Mouse (Mus musculus) Patski (cell line): ENCODE measurements around the gene Mrps12. TPM values are rescaled to one million over a fixed set of nuclear protein-coding genes. Genes with fewer than 3 reads are reported as not detected.

ENCODE experiments used
- ATAC-seq: fragments of 100-300 bp; one replicate; pipeline ENCODE4 v1.8.0; 2021
- CTCF ChIA-PET: fragments of 350-600 bp; sonication (Branson Sonifier 250); formaldehyde crosslinking; loops from one replicate; lab custom pipeline; 2022; ENCODE audit warnings: inconsistent platforms; lab: Charles Lee
- POLR2A ChIA-PET: fragments of 350-600 bp; sonication (Branson Sonifier 250); formaldehyde crosslinking; loops from one replicate; lab custom pipeline; 2022; ENCODE audit warnings: antibody characterized with exemption, inconsistent platforms; lab: Charles Lee
- DNase-seq: peaks from one replicate; pipeline ENCODE4 v3.0.0-alpha.2; 2011; ENCODE audit warnings: low read depth, low spot score
- H3K27me3 ChIP-seq: fragments of 371-371 bp; one replicate; pipeline ENCODE4 v1.5.1; 2021
- CTCF ChIP-seq: fragments of 100-300 bp; IDR thresholded peaks from one replicate; pipeline ENCODE4 v1.5.1; 2021
- in situ Hi-C: fragments of 300-500 bp; cut with MboI; formaldehyde crosslinking; loops from 3 replicates; pipeline ENCODE4 v1.11.1; 2018; ENCODE audit warnings: low pct_unique_long_range_greater_than_20kb, mixed read lengths
- polyA plus RNA-seq: library from polyadenylated mRNA; unstranded; gene quantifications from one replicate; pipeline ENCODE4 v1.2.3, GENCODE M21; 2021

Mrps12 gene
- polyA plus RNA-seq, 1 experiment from 2014 or later: 65.8 TPM

DNA sequence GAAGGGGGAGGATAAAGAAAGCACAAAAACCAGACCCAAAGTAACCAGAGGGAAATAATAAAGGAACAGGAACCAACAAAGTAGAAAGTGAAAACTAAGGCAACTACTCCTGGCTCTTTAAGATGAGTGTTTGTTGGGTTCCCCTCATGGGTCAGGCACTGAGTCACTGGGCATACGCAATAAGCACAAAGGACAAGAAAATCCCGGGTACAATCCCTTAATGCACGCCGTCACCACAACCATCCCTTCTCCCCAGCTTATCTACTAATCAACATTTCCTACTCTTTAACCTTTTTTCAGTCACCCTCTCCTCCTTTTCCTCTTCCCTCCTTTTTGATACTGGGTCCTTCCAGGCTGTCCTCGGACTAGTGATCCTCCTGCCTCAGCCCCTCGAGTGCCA lies 23.6 kb upstream of the Mrps12 start:
- in situ Hi-C loops: no loop called here
- no peaks in the 10 kb centered on the region for H3K27me3 ChIP-seq
- ATAC-seq (no peak), DNase-seq (no peak)
- CTCF ChIA-PET: interaction anchor here (1.0 to 2.0 kb wide), 3 partner anchors 15 to 135 kb away, joined by 3 to 5 read pairs (median 4); partner anchors contain the start of genes Mrps12 and Sars2
- POLR2A ChIA-PET: interaction anchor here (1.2 kb wide), 1 partner anchor 48 kb away, joined by 3 read pairs; no protein-coding TSS in a partner anchor
- TF ChIP-seq CTCF: no peak

- ATAC-seq: no peak
- POLR2A ChIA-PET: interaction anchor here (0.7 kb wide), 1 partner anchor 338 kb away, joined by 4 read pairs; no protein-coding TSS in a partner anchor
- no peak for TF ChIP-seq CTCF
- in situ Hi-C loops: no loop called here
- no peak for DNase-seq
- CTCF ChIA-PET: no interaction called here
- no peaks in the 10 kb centered on the region for H3K27me3 ChIP-seq
These were observed 20.3 kb upstream of the Mrps12 start for GRCm38 (mm10) chr7:28761907-28762306.

DNA sequence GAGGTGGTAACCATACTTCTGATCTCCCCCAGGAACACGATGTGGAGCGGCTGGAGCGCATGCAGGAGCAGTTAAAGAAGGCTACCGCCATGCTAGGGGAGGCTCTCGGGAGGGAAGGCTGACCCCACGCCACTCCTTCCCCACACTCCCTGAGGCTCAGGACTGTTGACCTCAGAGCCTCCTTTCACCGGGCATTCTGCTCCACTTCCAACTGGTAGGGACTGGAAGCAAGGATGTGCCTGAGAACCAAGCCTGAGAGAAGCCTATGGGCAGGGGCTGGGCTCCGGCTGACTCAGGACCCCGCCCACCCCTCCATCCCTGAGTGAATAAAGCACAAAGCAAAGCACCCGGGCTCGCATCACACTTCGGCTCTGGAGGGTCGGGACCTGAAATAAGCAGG lies 17.0 kb upstream of the Mrps12 start:
- DNase-seq (no peak), ATAC-seq (no peak)
- TF ChIP-seq CTCF: no peak
- ChIA-PET CTCF (no interaction called here), POLR2A (no interaction called here)
- no peaks in the 10 kb centered on the region for H3K27me3 ChIP-seq
- in situ Hi-C loops: no loop called here

- no peak for TF ChIP-seq CTCF
- ChIA-PET POLR2A (interaction anchor here (0.6 kb wide), 1 partner anchor 9 kb away, joined by 3 read pairs; no protein-coding TSS in a partner anchor), CTCF (interaction anchor here (1.1 kb wide), 1 partner anchor 14 kb away, joined by 3 read pairs; the partner anchor contains the start of genes Mrps12 and Sars2)
- ATAC-seq (no peak), DNase-seq (no peak)
- in situ Hi-C loops: no loop called here
- no peaks in the 10 kb centered on the region for H3K27me3 ChIP-seq
These were observed 14.5 kb upstream of the Mrps12 start, which contains the start of gene Ccer2 for GRCm38 (mm10) chr7:28756079-28756478. TSS of gene Ccer2 (plus strand) at chr7:28756174.

DNA sequence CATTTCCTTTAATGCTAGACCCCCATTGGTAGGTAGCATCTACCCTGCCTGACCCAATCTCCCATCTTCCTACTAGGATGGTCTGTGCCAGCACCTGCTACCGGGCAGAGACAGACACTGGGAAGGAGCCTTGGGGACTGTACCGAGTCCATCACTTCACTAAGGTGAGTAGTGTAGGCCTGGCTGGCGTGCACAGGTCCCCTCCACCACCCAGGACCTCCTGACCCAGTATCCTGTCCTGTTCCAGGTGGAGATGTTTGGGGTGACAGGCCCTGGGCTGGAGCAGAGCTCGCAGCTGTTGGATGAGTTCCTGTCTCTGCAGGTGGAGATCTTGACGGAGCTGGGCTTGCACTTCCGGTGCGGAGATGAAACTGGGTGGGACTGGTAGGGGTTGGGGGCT lies 8.3 kb upstream of the Mrps12 start:
- in situ Hi-C loops: no loop called here
- ChIA-PET CTCF (no interaction called here), POLR2A (no interaction called here)
- no peak for TF ChIP-seq CTCF
- no peak for ATAC-seq
- no peaks in the 10 kb centered on the region for H3K27me3 ChIP-seq
- no peak for DNase-seq

- CTCF ChIA-PET: interaction anchor here (0.7 to 1.6 kb wide), 6 partner anchors 14 to 304 kb away, joined by 3 to 5 read pairs (median 4); partner anchors contain the start of genes Ccer2, Gmfg and Sirt2
- in situ Hi-C loops: no loop called here
- POLR2A ChIA-PET: no interaction called here
- no peak for DNase-seq
- TF ChIP-seq CTCF: no peak
- no peaks in the 10 kb centered on the region for H3K27me3 ChIP-seq
- ATAC-seq: no peak
These were observed 282 bp downstream of the Mrps12 start for GRCm38 (mm10) chr7:28741368-28741708.

DNA sequence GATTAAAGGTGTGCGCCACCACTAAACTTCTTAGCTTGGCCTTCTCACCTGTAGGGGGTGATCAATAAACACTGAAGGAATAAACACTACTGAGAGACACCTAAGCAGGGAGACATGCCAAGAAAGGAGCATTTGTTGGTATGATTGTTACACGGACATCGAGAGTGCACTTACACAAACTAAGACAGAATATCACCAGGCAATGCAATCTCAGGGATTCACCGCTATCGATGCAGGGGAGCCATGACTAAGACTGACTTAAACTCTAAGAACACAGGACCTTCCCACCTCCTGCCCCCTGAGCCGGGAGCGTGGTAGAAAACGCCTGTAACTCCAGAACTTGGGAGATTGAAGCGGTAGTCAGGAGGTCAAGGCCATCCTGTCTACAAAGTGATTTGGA lies 671 bp downstream of the Mrps12 start:
- DNase-seq (no peak), ATAC-seq (no peak)
- CTCF ChIA-PET: no interaction called here
- in situ Hi-C loops: no loop called here
- no peaks in the 10 kb centered on the region for H3K27me3 ChIP-seq
- POLR2A ChIA-PET: no interaction called here
- no peak for TF ChIP-seq CTCF

- in situ Hi-C loops: no loop called here
- ChIA-PET CTCF (no interaction called here), POLR2A (no interaction called here)
- ATAC-seq (no peak), DNase-seq (no peak)
- H3K27me3 ChIP-seq: no peaks in the 10 kb centered on the region
- no peak for TF ChIP-seq CTCF
These were observed 1.8 kb downstream of the Mrps12 start for GRCm38 (mm10) chr7:28739829-28740228.

GRCm38 (mm10) chr7:28735701-28736100 lies 5.9 kb downstream of the Mrps12 start:
- DNase-seq: no peak
- H3K27me3 ChIP-seq: no peaks in the 10 kb centered on the region
- no peak for ATAC-seq
- in situ Hi-C loops: no loop called here
- POLR2A ChIA-PET: no interaction called here
- no peak for TF ChIP-seq CTCF
- CTCF ChIA-PET: no interaction called here

- in situ Hi-C loops: no loop called here
- TF ChIP-seq CTCF: no peak
- ATAC-seq (no peak), DNase-seq (no peak)
- ChIA-PET POLR2A (no interaction called here), CTCF (no interaction called here)
- H3K27me3 ChIP-seq: no peaks in the 10 kb centered on the region
These were observed 8.4 kb downstream of the Mrps12 start for GRCm38 (mm10) chr7:28733211-28733610.

DNA sequence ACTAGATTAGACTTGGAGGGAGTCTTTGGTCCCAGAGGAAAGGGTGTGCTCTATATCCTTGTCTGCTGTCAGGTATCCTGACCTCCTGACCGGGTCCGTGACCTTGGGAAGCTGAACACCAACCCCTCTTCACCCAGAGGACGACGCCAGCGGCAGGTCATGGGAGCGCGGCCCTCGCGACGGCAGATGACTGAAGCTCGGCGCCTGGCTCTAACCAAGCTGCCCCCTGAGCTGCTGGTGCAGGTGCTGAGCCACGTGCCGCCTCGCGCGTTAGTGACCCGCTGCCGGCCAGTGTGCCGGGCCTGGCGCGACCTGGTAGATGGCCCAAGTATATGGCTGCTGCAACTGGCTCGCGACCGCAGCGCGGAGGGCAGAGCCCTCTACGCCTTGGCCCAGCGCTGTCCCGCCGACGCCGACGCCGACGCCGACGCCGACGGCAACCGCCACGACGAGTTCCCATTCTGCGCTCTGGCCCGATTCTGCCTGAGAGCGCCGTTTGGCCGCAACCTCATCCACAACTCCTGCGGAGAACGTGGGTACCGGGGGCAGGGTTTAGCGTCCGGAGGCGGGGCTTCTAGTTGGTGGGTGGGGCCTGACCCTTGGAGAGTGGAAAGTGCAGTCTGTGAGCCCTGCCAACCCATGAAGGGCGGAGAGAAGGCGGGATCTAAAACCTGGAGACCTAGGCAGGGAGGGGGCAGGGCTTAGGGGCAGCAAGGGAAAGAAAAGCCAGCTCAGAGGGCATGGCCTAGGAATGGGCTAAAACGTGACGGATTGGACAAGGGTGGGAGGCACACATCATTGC lies 9.1 kb downstream of the Mrps12 start:
- DNase-seq (no peak), ATAC-seq (no peak)
- ChIA-PET POLR2A (no interaction called here), CTCF (no interaction called here)
- in situ Hi-C loops: no loop called here
- no peaks in the 10 kb centered on the region for H3K27me3 ChIP-seq
- TF ChIP-seq CTCF: no peak
